Mouse (Mus musculus) heart, adult 2 months (tissue): ENCODE measurements around the gene Rcan1.

Experiments used
- CTCF ChIP-seq: fragments of 200-600 bp; IDR thresholded peaks from 2 replicates; pipeline ENCODE4 v1.8.1; 2022; ENCODE audit warnings: antibody characterized with exemption, mild to moderate bottlenecking, moderate library complexity
- EP300 ChIP-seq: fragments of 200-500 bp; IDR thresholded peaks from 2 replicates; pipeline ENCODE4 v1.6.1; 2011; ENCODE audit warnings: low read depth, low read length, control low read depth; ENCODE audit not compliant: insufficient read depth
- POLR2A ChIP-seq: fragments of 200-500 bp; IDR thresholded peaks from 2 replicates; pipeline ENCODE4 v1.6.1; 2011; ENCODE audit warnings: mild to moderate bottlenecking, low read depth, low read length, control low read depth; ENCODE audit not compliant: insufficient read depth

- TF ChIP-seq CTCF (no peak), EP300 (no peak), POLR2A (no peak)
Observed at GRCm38 (mm10) chr16:92468459-92468858, 2.2 kb downstream of the Rcan1 start.
